Mouse (Mus musculus) heart, adult 8-10 months (tissue): ENCODE measurements at regions not wholly inside any gene's neighbourhood (a gene's known extent, or its start where the extent isn't known, plus 50 kb on each side); places are given as distances from the start of the nearest gene placed in this dataset.
"Not testable (repeated sequence)": the region's sequence is repeated elsewhere in the genome, so short reads cannot be mapped to it uniquely, and the experiment has no call there.

Experiments
- DNase-seq: peaks from one replicate; pipeline ENCODE4 v3.0.0; 2022; ENCODE audit warnings: low spot score

- no peak for DNase-seq
Measured at GRCm38 (mm10) chr17:31732176-31732880, 54.7 kb downstream of the Cryaa start.

- DNase-seq, result no peak
Measured at GRCm38 (mm10) chr17:31734521-31734920, 56.9 kb downstream of the Cryaa start.

GRCm38 (mm10) chr17:31736716-31737115 lies 59.1 kb downstream of the Cryaa start:
- no peak for DNase-seq

- no peak for DNase-seq
Measured at GRCm38 (mm10) chr17:31738249-31738648, 60.6 kb downstream of the Cryaa start.

GRCm38 (mm10) chr17:31739586-31739985 lies 62.0 kb downstream of the Cryaa start:
- no peak for DNase-seq

GRCm38 (mm10) chr17:31740059-31740458 lies 62.5 kb downstream of the Cryaa start:
- DNase-seq, result no peak

- DNase-seq, result no peak
Measured at GRCm38 (mm10) chr17:31743656-31744055, 66.0 kb downstream of the Cryaa start.

GRCm38 (mm10) chr17:31746198-31747111 lies 68.8 kb downstream of the Cryaa start:
- peak; percentile 63 for DNase-seq

GRCm38 (mm10) chr17:31747563-31747962 lies 70.0 kb downstream of the Cryaa start:
- no peak for DNase-seq

- DNase-seq, result peak; percentile 23
Measured at GRCm38 (mm10) chr17:31748158-31748557, 70.6 kb downstream of the Cryaa start.

- no peak for DNase-seq
Measured at GRCm38 (mm10) chr17:31748971-31749370, 71.4 kb downstream of the Cryaa start.

- DNase-seq, result no peak
Measured at GRCm38 (mm10) chr17:31751262-31751661, 73.7 kb downstream of the Cryaa start.

- DNase-seq, result peak; percentile 49
Measured at GRCm38 (mm10) chr17:31753113-31753858, 75.7 kb downstream of the Cryaa start.

- DNase-seq, result no peak
Measured at GRCm38 (mm10) chr17:31753859-31754229, 76.2 kb downstream of the Cryaa start.

- no peak for DNase-seq
Measured at GRCm38 (mm10) chr17:31760465-31760864, 82.9 kb downstream of the Cryaa start.

- no peak for DNase-seq
Measured at GRCm38 (mm10) chr17:31763078-31763477, 85.5 kb downstream of the Cryaa start.

- peak; percentile 61 for DNase-seq
Measured at GRCm38 (mm10) chr17:31766779-31767697, 88.6 kb downstream of the Sik1 start.

- no peak for DNase-seq
Measured at GRCm38 (mm10) chr17:31772201-31772820, 83.3 kb downstream of the Sik1 start.

GRCm38 (mm10) chr17:31773882-31774281 lies 81.7 kb downstream of the Sik1 start:
- DNase-seq, result not testable (repeated sequence)

GRCm38 (mm10) chr17:31775037-31775436 lies 80.6 kb downstream of the Sik1 start:
- no peak for DNase-seq

- DNase-seq, result no peak
Measured at GRCm38 (mm10) chr17:31775966-31776365, 79.6 kb downstream of the Sik1 start.
